Mouse (Mus musculus) G1E-ER4 (cell line): ENCODE data around the gene Rsph1. TPM values are rescaled to one million over a fixed set of nuclear protein-coding genes. Genes with fewer than 3 reads are reported as not detected.

Source experiments
- GATA1 ChIP-seq: IDR thresholded peaks from one replicate; pipeline ENCODE4 v1.8.0; 2012; ENCODE audit warnings: low read length, inconsistent platforms
- polyA plus RNA-seq: library from polyadenylated mRNA; stranded (reverse); fragments of >175 nt; gene quantifications from 2 replicates; pipeline ENCODE4 v1.2.3, GENCODE M21; 2012

Gene Rsph1
- not detected in 2 replicates for polyA plus RNA-seq

DNA sequence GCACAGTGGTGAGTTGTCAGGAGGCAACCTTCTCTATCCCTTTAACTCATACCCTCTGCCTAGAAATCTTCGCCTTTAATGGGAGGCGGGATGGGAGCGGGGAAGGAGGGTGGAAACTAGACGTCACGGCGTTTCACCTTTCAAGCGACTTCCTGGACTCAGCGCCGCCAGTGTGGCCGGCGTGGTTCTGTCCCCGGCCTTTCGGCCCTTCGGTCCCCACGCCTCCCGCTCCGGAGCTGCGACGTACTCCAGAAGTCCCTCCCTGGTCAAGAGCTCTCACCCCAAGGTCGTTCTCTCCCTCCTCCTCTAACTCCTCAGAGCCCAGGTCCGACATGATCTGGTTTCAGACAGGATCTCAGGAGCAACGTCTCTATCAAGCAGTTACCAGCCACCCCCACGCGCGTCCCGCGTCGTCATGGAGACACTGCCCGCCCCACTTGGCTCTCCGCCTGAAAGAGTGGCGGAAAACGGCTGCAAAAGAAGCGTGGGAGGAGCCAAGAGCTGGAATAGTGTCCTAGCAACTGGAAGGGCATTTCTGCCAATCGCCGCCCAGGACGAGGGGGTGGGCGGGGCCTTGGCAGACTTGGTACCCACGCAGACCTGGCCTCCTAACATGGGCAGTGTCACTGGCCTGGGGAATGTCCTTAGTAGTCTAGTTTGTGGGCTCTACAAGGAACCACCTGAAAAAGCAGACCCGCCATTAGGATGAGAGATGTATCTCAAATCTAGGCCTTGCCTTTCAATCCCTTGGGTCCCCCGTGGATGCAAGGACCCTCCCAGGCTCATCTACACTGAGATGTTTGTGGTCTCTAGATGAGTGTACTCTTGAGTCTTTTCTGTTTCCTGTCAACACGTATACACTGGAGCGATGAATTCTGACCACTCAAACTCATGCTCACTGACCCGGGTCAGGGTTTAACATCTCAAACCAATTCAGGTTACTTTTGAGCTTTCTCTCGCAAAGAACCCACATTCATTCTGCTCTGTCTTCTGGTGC, at the start of gene Rsph1:
Rsph1 (minus strand) TSS at position 462 of the 997 bp plus-strand sequence.
- no peak for TF ChIP-seq GATA1

DNA sequence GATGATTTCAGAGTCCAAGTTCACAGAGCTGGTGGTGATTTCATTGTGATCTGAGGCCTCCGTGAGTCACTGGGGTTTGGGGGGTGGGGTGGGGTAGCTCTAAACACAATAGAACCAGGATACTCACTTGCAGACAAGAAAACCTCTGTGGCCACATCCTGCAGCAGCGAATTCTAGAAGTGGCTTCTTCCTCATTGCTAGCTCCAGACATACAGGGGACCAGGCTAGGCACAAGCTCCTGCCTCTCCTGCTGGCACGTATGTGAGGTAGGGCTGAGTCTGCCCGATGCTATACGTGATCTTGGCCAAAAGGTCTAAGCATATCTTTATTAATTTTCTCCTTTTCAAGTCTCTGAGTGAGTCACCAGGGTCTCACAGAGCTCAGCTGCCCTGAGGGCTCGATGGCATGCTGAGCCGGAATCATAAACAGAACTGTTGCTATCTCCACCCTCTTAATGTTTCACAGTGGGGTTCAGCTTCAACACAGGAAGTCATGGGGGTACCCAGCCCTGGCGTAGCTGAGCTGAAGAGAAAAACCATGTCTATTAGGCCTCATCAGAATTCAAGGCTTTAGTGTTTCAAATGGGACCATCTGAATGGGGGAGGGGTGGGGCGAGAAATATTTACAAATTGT, 49.2 kb upstream of the Rsph1 start:
- no peak for TF ChIP-seq GATA1

DNA sequence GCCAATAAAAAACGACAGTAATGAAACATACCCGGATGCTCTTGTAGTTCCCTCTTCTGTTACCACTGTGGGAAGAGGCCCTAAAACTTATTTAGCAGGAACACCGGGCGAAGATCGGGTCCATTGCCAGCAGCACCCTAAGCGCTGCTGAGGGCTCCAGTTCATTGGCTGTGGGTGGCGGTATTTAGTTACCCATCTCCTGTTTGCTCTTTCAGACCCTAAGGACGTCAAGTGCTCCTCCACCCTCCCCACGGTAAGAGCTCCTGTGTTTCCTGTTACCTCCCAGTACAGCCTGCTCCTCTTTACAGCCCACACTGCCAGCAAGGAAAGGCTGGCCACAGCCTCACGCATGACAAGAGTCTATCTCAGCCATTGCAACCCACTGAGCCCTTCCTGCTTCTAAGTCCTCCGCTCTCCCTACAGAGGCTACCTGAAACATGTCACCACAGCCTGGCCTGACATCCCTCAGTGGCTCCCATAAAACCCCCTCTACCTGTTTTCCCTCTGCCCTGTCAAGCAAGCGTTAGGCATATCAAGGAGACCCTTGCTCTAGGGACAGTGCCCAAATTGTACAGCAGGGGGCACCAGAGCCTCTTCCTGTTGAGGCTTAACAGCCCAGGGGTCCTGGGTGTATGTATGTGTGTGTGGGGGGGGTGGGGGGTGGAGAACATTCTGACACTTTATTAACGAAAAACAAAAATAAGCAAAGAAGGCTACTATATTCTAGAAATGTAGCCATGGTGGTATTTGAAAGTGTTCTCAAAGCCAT, 48.5 kb upstream of the Rsph1 start:
- no peak for TF ChIP-seq GATA1

DNA sequence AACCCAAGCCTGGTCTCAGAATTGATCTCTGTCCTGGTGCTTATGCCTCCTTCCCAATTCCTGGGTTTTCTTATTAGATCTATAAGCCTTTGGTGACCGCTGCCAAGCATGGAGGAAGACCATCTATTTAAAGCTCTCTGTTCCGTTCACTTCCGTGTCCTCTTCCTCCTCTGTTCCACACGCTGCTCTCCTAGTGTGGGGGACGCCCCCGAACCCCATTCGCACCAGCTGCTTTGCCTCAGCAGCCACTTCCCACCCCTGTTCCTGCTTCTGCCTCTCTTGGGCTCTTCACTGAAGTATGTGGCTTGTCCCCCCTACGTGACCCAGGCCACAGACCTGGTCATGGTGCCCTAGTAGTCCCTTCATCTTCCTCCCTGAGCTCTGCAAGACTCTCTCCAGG, 47.0 kb upstream of the Rsph1 start:
- TF ChIP-seq GATA1: no peak

DNA sequence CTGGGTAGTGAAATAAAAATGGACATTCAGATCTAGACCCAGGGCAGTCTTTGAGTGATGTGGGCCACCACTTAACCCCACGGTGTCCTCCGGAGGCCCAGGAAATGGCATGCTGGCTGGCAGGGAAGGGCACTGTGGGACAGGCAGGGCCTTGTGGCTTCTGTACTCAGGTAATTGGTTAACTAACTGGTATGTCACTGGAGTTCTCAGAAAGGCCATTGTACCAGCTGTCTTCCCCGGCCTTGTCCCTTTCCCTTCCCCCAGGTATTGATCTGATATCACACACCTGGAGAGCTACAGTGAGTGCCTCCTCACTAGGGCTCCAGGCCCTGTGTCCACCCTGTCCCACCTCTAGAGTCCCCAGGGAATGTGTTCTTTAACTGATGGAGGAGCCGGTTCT, 46.2 kb upstream of the Rsph1 start:
- TF ChIP-seq GATA1: no peak

DNA sequence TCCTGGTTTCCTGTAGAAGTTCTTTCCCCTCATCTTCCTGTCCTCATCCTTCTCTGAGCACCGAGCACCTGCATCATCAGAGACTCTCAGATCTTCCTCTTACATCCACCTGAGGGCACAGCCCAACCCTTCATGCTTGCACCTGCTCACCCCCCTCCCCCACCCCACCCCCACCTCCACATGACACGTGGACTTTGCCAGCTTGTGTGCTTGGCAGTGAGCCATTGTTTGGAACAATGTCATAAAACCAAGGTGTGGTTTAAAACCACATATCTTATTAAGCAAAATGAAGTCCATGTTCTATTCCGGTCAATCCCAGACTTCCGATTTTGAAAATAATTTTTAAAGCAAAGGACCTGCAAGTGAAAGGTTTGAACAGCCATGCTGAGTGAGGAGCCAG, 45.3 kb upstream of the Rsph1 start:
- TF ChIP-seq GATA1: no peak

DNA sequence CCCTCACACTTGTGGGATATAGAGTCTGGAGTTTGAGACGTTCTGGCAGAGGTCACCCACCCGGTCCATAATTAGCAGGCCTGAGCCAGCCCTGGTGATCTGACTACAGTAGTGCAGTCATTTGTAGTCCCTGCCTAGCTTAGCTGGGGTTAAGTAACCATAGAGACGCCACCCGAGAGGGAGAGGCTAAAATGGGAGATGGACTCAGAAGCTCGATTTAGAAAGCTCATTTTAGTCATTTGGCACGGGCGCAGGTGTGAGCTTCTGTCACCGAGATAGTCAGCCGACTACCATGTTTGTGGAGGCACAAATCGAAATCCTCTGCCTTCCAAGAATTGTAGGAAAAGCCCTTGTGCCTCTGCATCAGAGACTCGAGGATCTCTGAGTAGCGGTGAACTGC, 44.2 kb upstream of the Rsph1 start:
- TF ChIP-seq GATA1: no peak

DNA sequence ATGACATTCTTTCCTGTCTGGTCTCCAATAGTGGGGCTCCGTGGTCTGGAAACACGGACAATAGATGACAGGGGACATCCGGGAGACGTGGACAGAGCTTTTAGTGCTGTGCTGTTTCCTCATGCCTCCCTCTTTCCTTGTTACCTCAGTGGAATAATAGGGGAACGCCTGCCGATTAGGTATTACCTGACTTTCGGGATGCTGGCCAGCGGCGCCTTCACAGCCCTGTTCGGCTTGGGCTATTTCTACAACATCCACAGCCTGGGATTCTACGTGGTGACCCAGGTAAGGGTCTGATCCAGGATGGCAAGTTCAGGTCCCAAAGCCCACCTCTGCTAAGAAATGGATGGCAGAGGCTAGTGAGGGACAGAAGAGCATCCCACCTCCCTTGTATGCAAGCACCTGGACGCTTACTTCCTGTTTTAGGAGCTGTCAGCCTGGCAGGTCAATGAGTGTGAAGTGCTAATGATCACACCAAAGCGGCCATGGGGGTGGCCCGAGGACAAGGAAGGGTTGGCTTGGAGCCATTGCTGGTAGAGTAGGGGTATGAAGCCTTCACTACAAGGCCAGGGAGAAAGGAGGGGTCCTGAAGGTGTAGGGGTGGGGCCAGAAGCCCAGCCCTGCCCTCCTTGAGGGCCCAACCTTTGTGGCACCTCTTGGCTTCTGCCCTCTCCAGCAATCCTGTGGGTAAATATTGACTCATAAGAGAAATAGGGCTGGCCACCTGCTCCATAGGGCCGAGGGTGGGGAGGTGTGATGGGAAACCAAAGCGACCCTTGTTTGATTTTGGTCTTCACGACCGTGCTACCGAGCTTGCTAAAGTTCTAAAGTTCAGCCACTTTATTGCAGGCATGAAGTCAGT, 42.0 kb upstream of the Rsph1 start:
- TF ChIP-seq GATA1: no peak

DNA sequence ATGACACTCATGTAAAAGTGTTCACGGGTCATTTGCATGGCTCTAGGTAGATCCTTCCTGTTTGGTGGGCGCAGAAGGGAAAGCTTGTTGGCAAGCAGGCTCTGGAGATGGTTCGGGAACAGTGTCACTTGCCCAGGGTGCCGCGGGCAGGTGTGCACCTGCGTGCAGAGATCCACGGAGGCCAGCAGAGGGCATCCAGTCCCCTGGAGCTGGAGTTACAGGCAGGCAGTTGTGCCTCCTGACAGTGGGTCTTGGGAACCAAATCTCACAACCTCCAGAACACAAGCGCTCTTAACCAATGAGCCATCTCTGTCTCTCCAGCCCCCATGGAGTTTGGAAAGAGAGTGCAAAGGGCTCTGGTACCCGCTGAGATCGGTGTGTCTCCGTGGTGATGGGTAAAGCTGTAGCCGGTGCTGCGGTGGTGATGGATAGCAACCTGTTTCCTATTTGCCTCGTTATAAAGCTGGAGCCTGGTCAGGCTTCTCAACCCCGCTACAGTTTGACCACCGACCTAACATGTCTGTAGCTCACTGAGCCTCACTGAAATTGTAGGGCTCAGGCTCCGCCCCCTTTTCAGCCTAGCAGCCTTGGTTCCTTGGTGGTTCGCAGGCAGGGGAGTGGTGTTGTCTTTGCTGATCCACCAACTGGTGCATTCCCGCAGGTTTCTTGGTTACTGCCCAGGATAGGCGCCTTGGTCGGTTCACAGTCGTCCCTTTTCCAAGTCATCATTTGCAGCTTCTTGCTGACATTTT, 40.5 kb upstream of the Rsph1 start:
- TF ChIP-seq GATA1: no peak

DNA sequence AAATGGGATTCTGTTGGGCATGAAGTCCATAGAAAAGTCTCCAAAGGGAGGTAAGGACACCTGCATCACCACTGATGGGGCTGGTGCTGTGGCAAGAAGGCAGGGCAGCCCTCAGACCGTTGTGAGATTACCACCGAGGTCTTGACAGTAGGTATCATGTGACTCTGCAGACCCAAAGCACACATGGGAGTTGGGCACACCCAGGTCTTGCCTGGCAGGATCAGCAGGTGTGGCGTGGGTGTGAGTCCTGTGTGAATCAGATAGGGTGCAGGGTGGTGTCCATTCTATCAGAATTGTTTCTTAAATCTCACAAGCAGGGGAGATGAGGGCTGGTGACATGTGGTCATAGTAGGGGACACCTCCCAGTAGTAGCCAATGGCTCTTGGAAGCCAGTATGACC, 39.8 kb upstream of the Rsph1 start:
- TF ChIP-seq GATA1: no peak

DNA sequence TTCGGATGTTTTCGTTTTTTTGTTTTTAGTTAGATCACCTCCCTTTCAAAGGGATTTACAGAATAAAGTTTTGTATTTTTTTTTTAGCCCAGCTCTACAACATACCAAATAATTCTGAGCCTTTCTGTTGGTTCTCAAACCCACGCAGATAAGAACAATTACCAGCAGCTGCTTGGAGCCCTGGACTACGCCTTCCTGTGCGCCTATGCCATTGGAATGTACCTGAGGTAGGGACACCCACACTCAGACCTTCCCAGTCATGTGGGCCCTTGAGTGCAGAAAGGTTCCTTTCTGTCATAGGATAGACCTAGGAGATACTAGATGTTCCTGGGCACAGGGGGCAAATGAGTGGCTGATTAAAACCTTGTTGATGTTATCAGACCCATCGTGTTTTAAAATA, 38.8 kb upstream of the Rsph1 start:
- TF ChIP-seq GATA1: no peak

DNA sequence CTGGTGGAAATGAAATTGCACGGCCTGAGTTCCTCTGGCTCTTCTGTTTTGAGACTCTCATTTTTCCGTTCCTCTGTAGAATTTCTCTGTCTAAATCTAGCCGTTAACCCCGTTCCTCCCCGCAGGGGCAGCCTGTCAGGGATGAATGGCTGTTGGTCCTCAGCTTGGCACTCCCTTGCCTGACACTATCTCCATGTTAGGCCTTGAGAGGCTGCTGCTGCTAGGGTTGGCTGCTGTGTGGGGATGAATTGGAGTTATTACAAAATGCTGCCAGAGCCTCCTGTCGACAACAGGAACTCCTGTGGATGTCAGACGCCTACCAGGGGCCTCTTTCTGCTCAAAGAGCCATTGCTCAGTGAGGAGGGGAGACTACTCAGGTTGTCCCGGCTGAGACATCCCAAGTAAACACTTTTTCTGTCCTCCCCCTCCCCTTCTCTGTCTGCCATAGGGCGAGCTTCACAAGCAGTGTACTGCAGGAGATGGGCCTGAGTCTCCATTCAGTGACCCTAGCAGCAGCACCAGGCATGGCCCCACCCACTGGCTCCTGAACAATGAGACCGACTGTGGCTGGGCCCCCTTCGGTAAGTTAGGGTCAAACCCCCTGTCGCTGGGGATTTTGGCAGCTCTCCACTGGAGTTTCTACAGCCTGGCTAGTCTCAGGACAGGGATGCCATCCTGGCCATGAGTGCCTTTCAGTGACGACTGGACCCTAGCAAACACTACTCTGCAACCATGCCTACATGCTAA, 38.0 kb upstream of the Rsph1 start:
- TF ChIP-seq GATA1: no peak

DNA sequence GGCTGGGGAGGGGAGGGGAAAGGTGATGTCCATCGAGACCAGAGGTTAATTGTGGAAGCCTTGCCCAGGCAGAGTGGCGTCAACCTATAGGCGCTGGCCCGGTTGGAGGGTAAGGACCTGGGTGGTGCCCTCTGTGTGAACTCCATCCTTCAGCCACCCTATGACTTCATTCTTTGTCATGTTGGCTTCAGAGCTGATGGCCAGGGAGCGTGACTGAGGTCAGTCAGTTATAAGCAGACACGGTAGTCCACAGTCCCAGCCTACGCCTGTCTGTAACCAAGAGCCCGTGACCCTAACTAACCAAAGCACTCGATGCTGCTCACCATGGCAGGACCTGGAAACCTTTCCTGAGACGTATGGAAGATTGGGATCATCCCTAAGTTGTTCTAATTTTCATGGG, 35.5 kb upstream of the Rsph1 start:
- no peak for TF ChIP-seq GATA1

DNA sequence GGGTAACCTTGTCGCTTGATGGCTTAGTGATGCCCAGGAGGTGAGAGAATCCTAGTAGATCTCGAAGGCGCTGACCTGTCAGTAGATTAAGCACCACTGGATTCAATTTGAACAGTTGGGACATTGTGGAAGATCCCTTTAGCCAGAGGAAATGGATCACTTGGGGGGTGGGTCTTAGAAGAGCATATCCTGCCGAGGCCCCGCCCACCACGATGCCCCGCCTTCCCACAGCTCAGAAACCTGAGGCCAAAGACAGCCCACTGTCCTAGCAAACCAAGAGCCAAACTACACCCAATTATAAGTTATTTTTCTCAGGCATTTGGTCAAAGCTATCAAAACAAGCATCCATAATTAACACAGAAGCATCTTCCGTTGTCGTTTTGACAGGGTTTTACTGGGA, 33.9 kb upstream of the Rsph1 start:
- TF ChIP-seq GATA1: no peak
